Mouse (Mus musculus) frontal cortex, postnatal 36 days (tissue): ENCODE measurements at regions not wholly inside any gene's neighbourhood (a gene's known extent, or its start where the extent isn't known, plus 50 kb on each side); places are given as distances from the start of the nearest gene placed in this dataset.

Experiments
- DNase-seq, 2 experiments: peaks; one replicate each; pipeline ENCODE4 v3.0.0; 2022; ENCODE audit warnings: low spot score in 2 of 2

GRCm38 (mm10) chr10:53434376-53435171 is 54.8 kb upstream of the Cep85l start:
- DNase-seq, result no peak

DNA sequence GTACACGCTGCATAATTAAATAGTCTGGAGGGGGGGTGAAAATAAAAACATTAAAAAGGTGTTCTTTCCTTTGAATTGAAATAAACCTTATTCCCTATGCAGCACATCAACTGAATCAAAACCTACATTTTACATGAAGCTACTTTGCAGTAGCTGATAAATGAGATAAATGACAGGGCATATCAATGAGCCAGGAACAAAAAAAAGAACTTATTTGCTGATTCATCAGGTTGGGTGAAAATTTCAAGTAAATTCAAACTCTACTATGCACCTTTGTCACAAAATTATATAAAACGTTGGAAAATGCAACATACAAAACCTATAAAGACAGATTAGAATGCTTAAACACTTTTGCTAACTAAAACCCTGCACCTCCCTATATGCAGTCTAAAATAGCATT is 53.0 kb upstream of the Cep85l start:
- no peak for DNase-seq

DNA sequence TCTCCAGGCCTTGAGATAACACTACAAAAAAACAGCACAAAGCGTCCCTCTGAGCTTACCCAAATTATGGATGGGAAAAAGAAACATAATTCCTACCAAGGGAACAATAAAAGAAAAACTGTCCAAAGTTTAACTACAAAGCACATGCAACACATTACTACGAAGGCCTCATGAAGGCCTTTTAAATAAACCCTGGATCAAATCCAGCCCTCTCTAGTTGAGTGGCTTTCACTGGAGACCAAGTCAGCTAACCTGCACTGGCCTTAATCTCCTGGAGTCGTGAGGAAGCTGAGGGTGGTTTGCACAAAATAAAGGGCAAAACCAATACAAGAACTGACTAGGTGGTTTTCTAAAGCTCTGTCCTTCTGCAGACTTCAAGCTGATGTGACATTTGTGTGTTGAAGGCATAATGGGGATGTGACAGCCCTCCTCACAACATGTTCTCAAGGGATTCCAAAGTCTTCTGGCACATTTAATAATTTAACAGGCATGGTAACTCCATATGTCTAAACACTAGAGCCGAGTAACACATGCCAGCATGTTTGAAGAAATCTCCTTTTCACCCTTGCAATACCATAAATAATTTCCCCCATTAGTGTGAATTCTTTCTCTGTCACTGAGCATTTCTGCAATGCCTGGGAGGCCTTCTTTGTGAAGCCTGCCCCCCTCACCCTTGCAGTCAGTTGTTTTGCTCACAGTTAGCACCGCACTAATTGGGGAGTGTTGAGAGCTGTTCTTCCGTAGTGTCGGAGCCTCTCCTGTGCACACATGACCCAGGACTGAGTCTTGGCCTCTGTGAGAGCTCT is 50.0 kb upstream of the Cep85l start:
- no peak for DNase-seq
